Mouse (Mus musculus) midbrain, embryonic 14.5 days (tissue): ENCODE data around the gene Tet3. TPM values are rescaled to one million over a fixed set of nuclear protein-coding genes. Genes with fewer than 3 reads are reported as not detected.

Experiments
- ATAC-seq: fragments of 200-750 bp; cut with Nextera tagmentation; 2 replicates; pipeline ENCODE4 v1.8.0; 2017; ENCODE audit warnings: moderate number of reproducible peaks, moderate library complexity; ENCODE audit not compliant: low FRiP score, low TSS enrichment
- DNase-seq: peaks from one replicate; pipeline ENCODE4 v3.0.0-alpha.2; 2015
- H3K27ac ChIP-seq: fragments of 300-500 bp; sonication (generic); replicated peaks from 2 replicates; pipeline ENCODE4 v1.5.1; 2014; ENCODE audit warnings: mild to moderate bottlenecking, low read depth, low read length, moderate library complexity
- H3K27me3 ChIP-seq: fragments of 300-500 bp; sonication (generic); 2 replicates; pipeline ENCODE4 v1.6.1; 2014; ENCODE audit warnings: low read length, control low read depth, mixed read lengths; ENCODE audit not compliant: control insufficient read depth, insufficient read depth
- H3K36me3 ChIP-seq: fragments of 300-500 bp; sonication (generic); 2 replicates; pipeline ENCODE4 v1.6.1; 2014; ENCODE audit warnings: low read length, control low read depth; ENCODE audit not compliant: control insufficient read depth, insufficient read depth
- H3K4me1 ChIP-seq: fragments of 300-500 bp; sonication (generic); 2 replicates; pipeline ENCODE4 v1.6.1; 2014; ENCODE audit warnings: mild to moderate bottlenecking, antibody characterized with exemption, low read length, control low read depth; ENCODE audit not compliant: control insufficient read depth, insufficient read depth
- H3K4me2 ChIP-seq: fragments of 300-500 bp; sonication (generic); 2 replicates; pipeline ENCODE4 v1.6.1; 2014; ENCODE audit warnings: mild to moderate bottlenecking, low read length, moderate library complexity
- H3K4me3 ChIP-seq: fragments of 300-500 bp; sonication (generic); replicated peaks from 2 replicates; pipeline ENCODE4 v1.5.1; 2014; ENCODE audit warnings: low read depth, low read length
- H3K9ac ChIP-seq: fragments of 300-500 bp; sonication (generic); replicated peaks from 2 replicates; pipeline ENCODE4 v1.6.1; 2014; ENCODE audit warnings: mild to moderate bottlenecking, low read length, moderate library complexity
- H3K9me3 ChIP-seq: fragments of 300-500 bp; sonication (generic); 2 replicates; pipeline ENCODE4 v1.6.1; 2016; ENCODE audit warnings: low read length, control low read depth, mixed read lengths; ENCODE audit not compliant: control insufficient read depth
- WGBS: fragments of 180-500 bp; shearing (Covaris S2); extraction: QIAGEN DNeasy Blood & Tissue Kit; methylation state at CpG from one replicate; pipeline ENCODE4 v1.1.7; 2014; 5-methylcytosine and 5-hydroxymethylcytosine counted together
- polyA plus RNA-seq: library from polyadenylated mRNA; unstranded; fragments of >200 nt; fragmentation: Nextera tagmentation; extraction: Ambion mirVana; gene quantifications from 2 replicates; pipeline ENCODE4 v1.2.1, GENCODE M21; 2014

The Tet3 gene
- polyA plus RNA-seq, 1 experiment from 2014 or later = 56.0 TPM

DNA sequence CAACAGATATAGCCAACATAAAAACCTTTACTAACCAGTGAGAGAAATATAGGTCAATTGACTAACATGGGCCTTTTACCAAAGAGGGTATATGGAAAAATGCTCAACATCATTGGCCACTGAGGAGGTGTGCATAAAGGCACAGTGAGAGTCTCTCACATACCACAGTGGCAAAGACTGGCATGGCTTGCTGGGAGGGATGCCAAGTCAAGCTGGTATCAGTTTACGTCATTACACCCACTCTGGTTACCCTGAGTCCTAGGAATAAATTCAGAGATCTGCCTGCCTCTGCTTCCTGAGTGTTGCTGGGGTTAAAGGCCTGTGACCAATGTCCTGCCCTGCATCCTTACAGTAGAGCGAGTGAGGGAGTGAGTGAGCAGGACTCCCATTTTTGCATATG is 62.2 kb downstream of the Tet3 start:
- Histone ChIP-seq H3K27ac (no peak overlapping the region), H3K36me3 (peaks cover 70% of the 10 kb centered on the region), H3K4me2 (no peak overlapping the region), H3K4me1 (peaks cover 4% of the 10 kb centered on the region; the same call in 1 of the 2 replicates), H3K27me3 (no peaks in the 10 kb centered on the region), H3K4me3 (no peak overlapping the region), H3K9me3 (no peaks in the 10 kb centered on the region), H3K9ac (no peak overlapping the region)
- WGBS = 97% methylated on average over 2 of the region's 2 CpGs
- DNase-seq (no peak), ATAC-seq (no peak)

- DNase-seq (no peak), ATAC-seq (no peak)
- Histone ChIP-seq H3K9ac (no peak overlapping the region), H3K27me3 (no peaks in the 10 kb centered on the region), H3K4me3 (no peak overlapping the region), H3K27ac (no peak overlapping the region), H3K4me1 (peaks cover 4% of the 10 kb centered on the region; the same call in 1 of the 2 replicates), H3K4me2 (no peak overlapping the region), H3K36me3 (peaks cover 64% of the 10 kb centered on the region), H3K9me3 (no peaks in the 10 kb centered on the region)
- 95% methylated on average over 15 of the region's 15 CpGs for WGBS
These were observed 63.2 kb downstream of the Tet3 start for GRCm38 (mm10) chr6:83395544-83396229.

DNA sequence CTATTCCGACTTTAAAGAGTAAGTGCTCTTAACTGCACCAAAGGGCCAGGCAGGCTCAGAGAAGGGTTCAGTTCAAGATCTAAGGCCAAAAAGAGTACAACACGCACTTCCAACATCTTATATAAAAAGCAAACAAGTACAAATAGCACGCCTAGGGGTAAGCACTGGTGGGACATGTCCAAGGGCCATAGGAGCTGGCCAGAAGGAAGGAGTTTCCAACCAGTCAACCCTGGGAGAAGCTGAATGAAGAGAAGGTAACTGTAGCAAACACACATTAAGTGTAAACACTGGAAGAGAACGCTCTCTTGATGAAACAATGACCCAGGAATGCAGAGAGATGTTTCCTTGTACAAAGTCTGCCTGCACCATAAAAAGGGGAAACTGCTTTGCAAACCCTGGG is 64.8 kb downstream of the Tet3 start:
- 95% methylated on average over 4 of the region's 4 CpGs for WGBS
- no peak overlapping the region for H3K9ac ChIP-seq
- peaks cover 62% of the 10 kb centered on the region for H3K36me3 ChIP-seq
- no peaks in the 10 kb centered on the region for H3K9me3 ChIP-seq
- no peak overlapping the region for H3K4me3 ChIP-seq
- H3K27me3 ChIP-seq = no peaks in the 10 kb centered on the region
- DNase-seq = no peak
- no peak for ATAC-seq
- H3K4me2 ChIP-seq = no peak overlapping the region
- H3K27ac ChIP-seq = no peak overlapping the region
- H3K4me1 ChIP-seq = no peaks in the 10 kb centered on the region

GRCm38 (mm10) chr6:83392166-83392780 is 66.6 kb downstream of the Tet3 start:
- H3K27ac ChIP-seq = no peak overlapping the region
- peaks cover 45% of the 10 kb centered on the region for H3K36me3 ChIP-seq
- no peak for ATAC-seq
- H3K27me3 ChIP-seq = no peaks in the 10 kb centered on the region
- no peaks in the 10 kb centered on the region for H3K4me1 ChIP-seq
- no peak overlapping the region for H3K9ac ChIP-seq
- no peak overlapping the region for H3K4me3 ChIP-seq
- WGBS = 93% methylated on average over 8 of the region's 8 CpGs
- no peak overlapping the region for H3K4me2 ChIP-seq
- DNase-seq = no peak
- no peaks in the 10 kb centered on the region for H3K9me3 ChIP-seq

- H3K9ac ChIP-seq = no peak overlapping the region
- H3K27me3 ChIP-seq = no peaks in the 10 kb centered on the region
- peaks cover 31% of the 10 kb centered on the region for H3K36me3 ChIP-seq
- H3K27ac ChIP-seq = no peak overlapping the region
- DNase-seq (no peak), ATAC-seq (no peak)
- H3K4me1 ChIP-seq = no peaks in the 10 kb centered on the region
- 95% methylated on average over 9 of the region's 9 CpGs for WGBS
- no peaks in the 10 kb centered on the region for H3K9me3 ChIP-seq
- H3K4me2 ChIP-seq = no peak overlapping the region
- no peak overlapping the region for H3K4me3 ChIP-seq
These were observed 73.3 kb downstream of the Tet3 start for GRCm38 (mm10) chr6:83385569-83386090.

GRCm38 (mm10) chr6:83381510-83382491 is 77.1 kb downstream of the Tet3 start:
- no peaks in the 10 kb centered on the region for H3K4me1 ChIP-seq
- H3K9ac ChIP-seq = no peak overlapping the region
- H3K27me3 ChIP-seq = no peaks in the 10 kb centered on the region
- 92% methylated on average over 10 of the region's 10 CpGs for WGBS
- peaks cover 65% of the 10 kb centered on the region for H3K36me3 ChIP-seq
- no peak overlapping the region for H3K4me2 ChIP-seq
- H3K27ac ChIP-seq = no peak overlapping the region
- ATAC-seq = no peak
- DNase-seq = no peak
- H3K4me3 ChIP-seq = no peak overlapping the region
- H3K9me3 ChIP-seq = no peaks in the 10 kb centered on the region

DNA sequence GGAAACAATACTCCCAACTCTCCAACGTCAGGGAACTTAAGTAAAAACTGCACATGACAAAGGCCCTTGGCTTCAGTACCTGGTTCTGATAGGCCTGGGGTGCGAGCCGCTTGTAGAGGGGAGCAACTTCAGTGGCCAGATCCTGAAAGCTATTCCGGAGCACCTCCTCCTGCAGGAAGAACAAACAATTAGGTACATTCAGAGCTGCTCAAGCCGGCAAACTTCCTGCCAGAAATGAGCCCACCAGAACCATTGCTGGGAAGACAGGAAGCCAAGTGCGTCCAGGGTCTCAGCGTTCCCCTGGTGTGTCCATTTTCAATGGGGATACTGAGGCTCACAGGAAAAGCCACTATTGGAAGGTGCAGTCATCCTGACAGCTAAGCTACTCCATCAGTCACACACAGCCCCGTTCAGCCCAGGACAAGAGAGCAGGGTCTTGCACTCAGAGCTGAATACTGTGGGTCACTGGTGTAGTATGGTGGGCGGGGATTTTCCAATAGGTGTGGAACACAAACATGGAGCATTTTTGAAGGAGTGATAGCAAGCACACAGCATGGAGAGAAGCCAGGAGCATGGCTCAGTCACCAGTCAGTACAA is 85.1 kb downstream of the Tet3 start:
- ATAC-seq (no peak), DNase-seq (no peak)
- H3K9me3 ChIP-seq = no peaks in the 10 kb centered on the region
- H3K9ac ChIP-seq = no peak overlapping the region
- no peak overlapping the region for H3K4me2 ChIP-seq
- peaks cover 100% of the 10 kb centered on the region for H3K36me3 ChIP-seq
- no peaks in the 10 kb centered on the region for H3K27me3 ChIP-seq
- no peaks in the 10 kb centered on the region for H3K4me1 ChIP-seq
- H3K4me3 ChIP-seq = no peak overlapping the region
- no peak overlapping the region for H3K27ac ChIP-seq
- WGBS = 88% methylated on average over 9 of the region's 9 CpGs

DNA sequence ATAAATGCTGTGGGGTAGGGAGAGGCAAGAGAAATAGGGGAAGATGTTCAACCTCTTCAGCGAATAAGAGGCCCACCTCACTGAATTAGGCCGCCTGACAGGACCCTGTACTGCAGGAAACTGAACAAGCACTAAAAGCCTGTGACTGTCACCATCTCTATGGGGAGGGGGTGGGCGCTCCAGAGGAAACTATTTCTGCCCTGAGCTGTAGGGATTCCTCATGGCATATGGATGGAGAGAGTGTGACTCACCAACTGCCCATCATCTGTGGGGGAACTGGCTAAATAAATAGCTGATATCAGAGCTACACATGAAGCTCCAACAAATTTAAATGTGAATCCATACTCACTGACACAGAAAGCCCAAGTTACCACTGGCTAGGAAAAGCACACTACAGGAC is 87.5 kb downstream of the Tet3 start:
- WGBS = 93% methylated on average over 3 of the region's 3 CpGs

More for the DNA sequence above, 87.5 kb downstream of the Tet3 start:
- Histone ChIP-seq H3K27me3 (no peaks in the 10 kb centered on the region), H3K27ac (no peak overlapping the region), H3K4me3 (no peak overlapping the region), H3K36me3 (peaks cover 99% of the 10 kb centered on the region), H3K4me1 (no peaks in the 10 kb centered on the region), H3K9me3 (no peaks in the 10 kb centered on the region), H3K9ac (no peak overlapping the region), H3K4me2 (no peak overlapping the region)
- DNase-seq = no peak
- ATAC-seq = no peak
